Mouse (Mus musculus) gastrocnemius, postnatal 4 days (tissue): ENCODE measurements around the gene Dvl1. TPM values are rescaled to one million over a fixed set of nuclear protein-coding genes. Genes with fewer than 3 reads are reported as not detected.

ENCODE experiments used
- DNase-seq, 2 experiments: peaks; one replicate each; pipeline ENCODE4 v3.0.0; 2021 to 2022; ENCODE audit warnings: low spot score in 2 of 2, mixed read lengths in 2 of 2
- total RNA-seq, 2 experiments: library from RNA; stranded (reverse); gene quantifications; 2 replicates each; pipeline ENCODE4 v1.2.3; 2021

Gene Dvl1
- total RNA-seq, 2 experiments from 2014 or later = 82.1 to 85.1 TPM

DNA sequence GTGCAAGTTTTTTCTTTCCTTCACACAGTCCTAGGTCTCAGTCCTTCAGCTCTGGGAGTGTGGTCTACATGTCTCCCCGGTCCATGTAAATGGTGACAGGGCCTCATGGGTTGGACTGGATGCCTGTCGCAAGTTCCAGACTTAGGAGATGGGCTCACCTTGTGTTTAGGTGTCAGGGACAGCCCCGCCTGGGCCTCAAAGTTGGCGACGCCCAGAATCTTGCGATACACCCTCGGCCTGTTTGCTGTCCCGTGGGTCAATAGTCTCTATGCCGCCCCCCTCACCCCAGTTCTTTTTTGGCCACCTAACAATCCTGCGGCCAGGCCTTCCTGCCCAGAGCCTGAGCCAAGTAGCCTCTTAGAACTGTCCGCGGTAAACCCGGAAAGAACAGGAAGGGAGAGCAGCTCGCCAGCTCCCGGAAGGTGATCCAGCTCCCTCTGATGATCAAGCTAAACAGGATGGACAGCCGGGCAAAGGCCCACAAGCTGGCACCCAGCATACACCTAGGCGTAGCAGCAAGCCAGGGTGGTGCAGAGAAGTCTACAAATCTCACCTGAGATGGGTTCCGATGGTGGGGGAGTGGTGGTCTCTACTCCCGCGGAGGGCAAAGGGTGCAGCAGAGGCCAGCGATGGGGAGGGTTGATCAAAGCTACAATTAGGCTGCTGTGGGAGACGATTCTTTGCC is 21.6 kb downstream of the Dvl1 start:
- no peak for DNase-seq

DNA sequence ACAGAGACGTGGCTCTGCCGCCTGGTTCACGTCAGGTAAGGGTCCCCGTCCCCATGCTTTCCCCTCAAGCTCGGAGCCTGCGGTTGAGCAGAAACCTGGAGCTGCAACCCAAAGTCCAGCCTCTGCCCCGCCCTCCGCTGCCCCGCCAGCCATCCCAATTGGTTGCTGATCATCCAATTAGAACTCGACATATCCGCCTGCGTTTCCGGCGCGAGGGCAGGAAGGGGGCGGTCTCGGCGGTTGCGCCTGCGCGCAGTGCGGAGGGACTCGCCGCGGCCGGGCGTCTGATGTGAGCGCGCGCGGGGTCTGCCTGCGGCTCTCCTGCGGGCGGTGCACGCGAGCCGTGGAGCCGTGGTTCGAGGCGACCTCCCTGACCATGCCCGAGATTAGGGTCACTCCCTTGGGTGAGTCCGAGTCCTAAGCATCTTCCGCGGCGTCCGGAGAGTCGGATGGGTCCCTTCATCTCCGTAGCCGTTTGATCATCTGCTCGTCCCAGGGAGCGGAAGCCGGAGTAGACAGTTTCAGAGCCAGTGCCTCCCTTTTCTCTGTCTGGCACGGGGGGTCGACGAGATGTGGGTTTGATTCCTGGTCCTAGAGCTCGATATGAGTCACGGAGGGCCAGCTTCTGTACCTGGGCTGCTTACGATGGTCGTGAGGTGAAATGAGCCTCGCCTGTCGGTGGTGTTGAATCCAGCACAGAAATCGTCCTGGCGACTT is 22.3 kb downstream of the Dvl1 start, which contains the start of the genes Cptp and Ints11:
Gene Cptp (minus strand): TSS at position 124 of the 717 bp plus-strand sequence.
Gene Ints11 (plus strand): TSS at position 230 of the 717 bp plus-strand sequence.
- peak; percentile 94 to 96 for DNase-seq

DNA sequence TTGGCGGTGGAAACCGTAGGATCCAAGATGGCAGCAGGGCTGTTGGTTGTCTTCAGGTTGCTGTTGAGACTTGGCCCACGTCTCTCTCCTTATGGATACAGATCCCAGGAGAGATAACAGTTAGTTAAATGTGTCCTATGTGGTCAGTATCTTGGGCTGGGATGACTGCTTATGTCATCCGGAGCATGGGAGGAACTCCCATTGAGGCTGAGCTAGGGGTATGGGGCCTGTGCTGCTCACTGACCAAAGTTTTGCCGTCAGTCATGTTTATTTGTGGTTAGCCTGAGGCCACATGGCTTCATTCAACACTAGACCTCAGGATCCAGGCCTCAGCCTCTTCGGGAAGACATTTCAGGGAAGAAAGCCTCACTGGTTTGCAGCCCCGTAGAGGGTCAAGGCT is 24.2 kb downstream of the Dvl1 start:
- no peak for DNase-seq

DNA sequence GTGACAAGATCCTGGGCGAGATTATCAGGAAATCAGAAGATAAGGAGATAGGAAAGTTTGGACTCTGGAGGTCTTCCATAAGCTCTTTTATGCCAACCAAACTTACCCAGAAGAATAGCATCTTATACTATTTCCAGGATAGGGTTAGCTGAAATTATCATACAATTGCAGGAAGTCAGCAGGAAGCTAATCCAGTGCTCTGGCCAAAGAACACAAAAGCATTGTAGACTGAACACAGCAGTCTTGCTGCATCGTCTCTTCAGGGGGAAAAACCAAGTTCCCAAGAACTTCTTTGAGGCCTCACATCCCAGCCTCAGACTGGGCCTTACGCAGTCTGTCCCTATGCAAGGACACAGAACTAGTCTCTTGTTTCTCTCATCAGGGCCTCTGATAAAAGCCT is 36.4 kb downstream of the Dvl1 start:
- DNase-seq = no peak

DNA sequence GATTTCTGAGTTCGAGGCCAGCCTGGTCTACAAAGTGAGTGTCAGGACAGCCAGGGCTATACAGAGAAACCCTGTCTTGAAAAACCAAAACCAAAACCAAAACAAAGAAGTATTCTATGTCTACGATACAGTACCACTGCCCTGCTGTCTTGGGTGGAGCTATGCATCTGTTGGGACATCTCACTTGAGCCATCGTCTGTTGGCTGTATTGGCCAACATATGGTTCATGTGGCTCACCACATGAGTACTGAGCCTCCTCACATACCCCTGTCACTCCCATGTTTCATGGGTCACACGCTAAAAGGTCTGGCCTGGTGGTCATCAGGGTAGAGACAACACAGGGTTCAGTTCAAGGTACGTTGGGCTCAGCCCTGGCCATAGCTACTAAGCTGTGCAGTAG is 39.1 kb downstream of the Dvl1 start:
- no peak for DNase-seq

GRCm38 (mm10) chr4:155887674-155888073 is 40.5 kb downstream of the Dvl1 start:
- DNase-seq = no peak

GRCm38 (mm10) chr4:155888181-155888580 is 41.0 kb downstream of the Dvl1 start:
- DNase-seq = peak in 1 of 2 experiments; percentile 11

DNA sequence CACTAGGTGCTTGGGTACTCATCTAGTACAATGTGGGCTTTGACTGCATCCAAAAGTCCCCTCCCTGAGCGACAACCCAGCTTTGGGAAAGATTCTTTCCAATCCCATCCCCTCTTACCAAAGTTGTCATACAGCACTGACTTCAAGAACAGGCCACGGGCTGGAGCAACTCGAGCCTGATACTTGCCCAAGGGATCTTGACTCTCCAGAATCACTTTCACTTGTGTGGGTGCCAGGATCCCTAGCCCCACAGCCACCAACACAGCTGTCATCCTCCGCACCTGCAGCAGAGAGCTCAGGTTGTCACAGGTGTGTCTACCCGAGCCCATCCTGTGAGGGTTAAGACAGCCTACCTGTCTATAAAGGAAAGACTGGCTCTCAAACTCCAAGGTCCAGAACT is 42.1 kb downstream of the Dvl1 start:
- DNase-seq = peak in 1 of 2 experiments; percentile 13

- no peak for DNase-seq
Measured at GRCm38 (mm10) chr4:155891011-155891471, 43.8 kb downstream of the Dvl1 start.

DNA sequence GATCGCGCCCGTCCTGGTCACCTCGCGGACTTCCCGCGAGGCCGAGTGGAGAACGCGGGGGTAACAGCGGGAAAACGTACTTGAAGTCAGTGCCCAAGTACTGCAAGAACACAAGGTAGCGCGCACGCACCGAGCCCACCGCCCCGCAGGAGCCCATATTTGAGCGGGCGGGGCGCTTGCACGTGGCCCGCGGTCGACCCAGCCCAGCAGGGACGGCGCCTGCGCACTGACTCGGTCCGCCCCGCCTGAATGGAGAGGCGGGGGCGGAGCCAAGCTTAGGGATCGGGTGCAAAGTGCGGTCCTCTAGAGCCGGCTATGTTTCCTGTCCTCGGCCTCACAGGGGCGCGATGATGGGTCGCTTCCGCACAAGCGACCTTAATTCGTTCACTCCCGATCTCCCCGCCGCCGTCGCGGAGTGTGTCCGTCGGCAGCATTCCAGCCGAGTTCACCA is 44.4 kb downstream of the Dvl1 start, which contains the start of the genes Pusl1 and Acap3:
Gene Pusl1 (minus strand): TSS at position 231 of the 451 bp plus-strand sequence.
Gene Acap3 (plus strand): TSS at position 272 of the 451 bp plus-strand sequence.
- DNase-seq = peak; percentile 94 to 98

DNA sequence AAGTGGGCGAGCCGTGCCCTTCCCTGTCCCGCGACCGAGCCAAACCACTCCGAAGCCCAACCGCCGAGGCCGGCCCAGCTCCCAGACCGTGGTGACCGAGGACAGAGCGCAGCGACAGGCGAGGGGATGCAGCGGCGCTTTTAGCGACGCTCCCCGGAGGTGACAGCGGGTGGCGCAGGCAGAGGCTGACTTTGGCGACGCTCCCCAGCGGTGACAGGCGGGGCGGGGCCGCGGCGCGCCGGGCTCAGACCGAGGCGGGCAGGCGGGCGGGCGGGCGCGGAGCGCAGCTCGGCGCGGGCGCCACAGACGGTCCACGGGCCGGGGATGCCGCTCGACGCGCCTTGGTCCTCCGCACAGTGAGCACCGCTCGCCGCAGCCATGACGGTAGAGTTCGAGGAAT is 44.8 kb downstream of the Dvl1 start:
- DNase-seq = peak; percentile 77 to 89

- DNase-seq = peak; percentile 37 to 53
Measured at GRCm38 (mm10) chr4:155892438-155893211, 45.4 kb downstream of the Dvl1 start.

DNA sequence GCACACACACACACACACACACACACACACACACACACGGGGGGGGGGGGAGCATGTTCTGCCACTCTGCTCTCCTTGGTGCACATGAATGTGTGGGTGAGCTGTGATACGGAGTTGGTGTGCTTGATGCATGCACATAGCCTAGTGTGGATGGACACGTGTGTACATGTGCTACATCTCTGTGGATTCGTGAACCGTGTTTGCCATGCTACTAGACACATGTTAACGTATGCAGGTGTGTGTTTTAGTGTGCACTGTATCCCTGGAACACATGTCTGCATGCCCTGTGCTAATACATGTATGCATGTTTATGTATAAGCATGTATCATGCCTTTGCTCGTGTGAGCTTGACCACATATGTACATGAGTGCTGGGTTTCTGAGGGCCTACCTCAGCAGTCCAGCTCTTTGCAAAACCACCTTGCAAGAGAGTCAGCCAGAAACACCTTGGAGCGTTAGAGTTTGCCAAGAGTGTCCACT is 46.0 kb downstream of the Dvl1 start:
- DNase-seq = peak; percentile 6 to 12

DNA sequence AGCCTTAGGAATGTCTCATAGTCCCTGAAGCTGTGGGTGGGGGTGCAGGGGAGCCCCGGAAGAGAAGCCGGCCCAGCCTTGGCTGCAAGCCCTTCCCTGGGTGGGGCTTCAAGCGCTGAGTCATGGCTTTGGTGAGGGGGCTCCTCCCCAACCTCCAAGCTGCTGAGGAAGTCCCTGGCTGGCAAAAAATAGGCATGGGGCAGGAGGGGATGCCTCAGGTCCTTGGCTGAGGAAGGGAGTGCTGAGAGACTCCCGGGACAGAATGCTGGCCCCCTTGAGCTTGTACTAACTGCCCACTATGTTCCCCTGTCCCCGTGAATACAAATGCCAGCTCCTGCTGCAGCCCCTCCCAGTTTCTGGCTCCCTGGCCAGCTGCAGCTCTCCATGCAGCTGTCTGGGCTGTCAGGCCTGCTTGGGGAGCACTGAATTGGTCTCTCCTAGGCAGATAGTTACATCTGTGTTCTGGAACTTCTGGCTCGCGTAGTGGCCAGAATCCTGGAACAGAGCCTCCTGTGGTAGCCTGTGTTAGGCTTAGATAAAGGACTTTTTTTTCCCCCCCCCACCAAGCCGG is 47.2 kb downstream of the Dvl1 start:
- peak; percentile 52 to 80 for DNase-seq

DNA sequence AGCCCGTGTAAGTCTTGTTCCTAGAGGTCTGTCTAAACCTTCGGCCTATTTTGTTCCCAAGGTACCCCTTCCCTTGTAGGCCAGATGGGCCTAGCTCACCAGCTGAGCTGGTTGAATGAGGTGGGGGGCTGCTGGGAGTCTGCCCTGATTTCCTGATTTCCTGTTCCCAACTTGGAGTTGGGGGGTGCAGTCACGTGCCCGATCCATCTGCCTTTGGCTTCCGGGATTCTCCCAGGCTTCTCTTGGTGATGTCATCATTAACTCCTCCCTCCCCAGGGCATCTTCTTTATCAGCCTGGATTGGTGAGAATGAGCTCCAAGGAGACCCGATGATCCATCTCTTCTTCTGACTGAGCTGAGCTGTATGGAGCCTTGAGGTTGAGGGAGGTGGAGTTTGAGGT is 48.0 kb downstream of the Dvl1 start:
- peak in 1 of 2 experiments; percentile 70 for DNase-seq

DNA sequence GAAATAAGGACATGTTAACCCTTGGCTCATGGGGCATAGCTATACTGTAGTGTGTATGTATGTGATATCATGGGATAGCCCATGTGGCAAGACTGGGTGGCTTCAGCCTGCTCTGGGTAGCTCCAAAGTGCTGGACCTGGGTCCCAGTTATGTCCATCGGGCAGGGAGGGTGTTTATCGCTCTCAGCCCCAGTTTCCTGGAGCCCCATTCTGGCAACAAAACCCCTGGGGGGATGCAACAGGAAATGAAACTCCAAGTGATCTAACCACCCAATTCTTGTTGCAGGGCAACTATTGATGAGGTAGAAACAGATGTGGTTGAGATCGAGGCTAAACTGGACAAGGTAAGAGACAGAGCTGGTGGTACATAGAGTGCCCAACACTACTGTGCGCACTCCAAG is 48.6 kb downstream of the Dvl1 start:
- peak in 1 of 2 experiments; percentile 9 for DNase-seq

DNA sequence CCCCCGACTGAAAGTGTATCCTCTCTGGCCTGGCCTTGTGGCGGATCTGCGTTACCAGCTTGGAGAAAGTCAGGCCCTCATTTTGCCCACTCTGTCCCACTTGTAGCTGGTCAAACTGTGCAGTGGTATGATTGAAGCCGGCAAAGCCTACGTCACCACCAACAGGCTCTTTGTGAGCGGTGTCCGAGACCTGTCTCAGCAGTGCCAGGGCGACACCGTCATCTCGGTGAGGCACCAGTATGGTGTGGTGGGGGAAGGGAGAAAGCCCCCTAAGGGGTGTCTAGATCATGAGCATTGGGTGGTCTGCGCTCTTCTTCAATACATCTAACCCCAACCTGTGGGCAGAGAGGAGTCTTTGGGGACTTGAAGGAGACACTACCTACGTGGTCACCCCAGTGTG is 49.3 kb downstream of the Dvl1 start:
- DNase-seq = peak in 1 of 2 experiments; percentile 6

DNA sequence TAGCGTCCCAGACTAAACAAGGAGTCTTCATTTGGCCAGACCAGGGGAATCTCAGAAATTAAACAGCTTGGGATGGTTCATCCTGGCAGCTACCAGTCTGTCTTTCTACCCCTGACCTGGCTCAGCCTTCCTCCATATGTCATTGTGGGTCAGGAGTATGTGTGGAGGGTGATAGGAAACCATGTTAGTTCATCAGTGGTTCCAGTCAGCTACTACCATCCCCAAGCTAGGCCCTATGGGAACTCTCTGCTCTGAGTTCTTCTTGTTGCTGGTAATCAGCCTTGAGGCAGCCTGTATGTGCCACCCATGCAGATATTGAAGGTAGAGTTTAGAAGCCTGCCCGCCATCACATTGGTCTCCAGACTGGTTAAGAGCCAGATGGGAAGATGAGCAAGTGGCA is 51.1 kb downstream of the Dvl1 start:
- DNase-seq = peak in 1 of 2 experiments; percentile 2

- DNase-seq = peak in 1 of 2 experiments; percentile 14
Measured at GRCm38 (mm10) chr4:155899355-155899754, 52.2 kb downstream of the Dvl1 start.

DNA sequence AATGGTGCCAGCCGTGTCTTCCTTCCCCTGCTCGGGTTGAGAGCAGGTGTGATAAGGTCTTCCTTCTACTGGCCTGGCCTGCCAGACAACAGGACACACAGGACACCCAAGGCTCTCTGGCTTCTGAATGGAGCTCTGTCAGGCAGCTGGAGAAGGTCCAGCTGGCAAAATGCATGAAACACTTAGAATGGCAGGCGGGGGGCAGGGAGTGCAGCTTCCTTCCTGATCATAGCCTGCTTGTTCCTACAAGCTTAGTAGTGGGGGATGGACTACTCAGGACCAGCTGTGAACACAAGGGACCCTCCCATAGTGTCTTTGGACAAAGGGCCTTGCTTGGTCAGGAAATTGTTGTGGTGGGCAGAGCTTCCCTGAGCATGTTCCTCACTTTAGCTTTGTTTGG is 54.0 kb downstream of the Dvl1 start:
- peak in 1 of 2 experiments; percentile 13 for DNase-seq

DNA sequence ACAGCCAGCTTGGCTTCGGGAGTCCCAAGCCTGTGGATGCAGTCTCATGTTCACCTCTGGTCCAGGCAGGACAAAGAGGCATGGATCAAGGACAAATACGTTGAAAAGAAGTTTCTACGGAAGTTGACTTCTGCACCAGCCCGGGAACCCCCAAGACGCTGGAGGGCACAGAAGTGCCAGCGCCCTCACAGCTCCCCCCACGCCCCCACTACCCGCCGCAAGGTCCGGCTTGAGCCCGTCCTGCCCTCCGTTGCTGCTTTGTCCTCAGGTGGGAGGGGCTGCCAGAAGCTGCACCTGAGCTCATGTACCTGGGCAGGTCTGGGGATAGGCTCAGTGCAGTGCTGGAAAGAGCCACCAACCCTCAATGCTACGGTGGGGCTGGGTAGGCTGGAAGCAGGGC is 56.0 kb downstream of the Dvl1 start:
- DNase-seq = peak in 1 of 2 experiments; percentile 14
